Mouse (Mus musculus): ENCODE measurements at regions not wholly inside any gene's neighbourhood (a gene's known extent, or its start where the extent isn't known, plus 50 kb on each side); places are given as distances from the start of the nearest gene placed in this dataset.

DNA sequence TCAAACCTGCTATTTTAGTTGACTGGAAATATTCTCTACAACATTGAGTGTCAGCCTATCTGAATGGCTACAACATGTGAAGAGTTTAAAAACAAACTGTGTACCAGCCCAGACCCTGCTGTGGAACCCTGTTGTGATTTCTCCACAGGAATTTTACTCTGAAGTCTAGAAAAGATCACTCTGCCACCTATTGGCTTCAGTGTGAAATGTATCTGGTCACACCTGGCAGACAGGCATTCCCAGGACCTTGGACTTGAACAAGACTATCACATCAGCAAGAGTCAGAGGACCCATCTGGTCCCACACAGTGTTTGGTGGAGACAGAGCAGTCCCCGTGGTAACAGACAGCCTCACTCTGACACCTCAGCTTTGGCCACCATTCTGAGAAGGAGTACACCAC, 311.3 kb upstream of the Runx1 start:
- peaks cover 58% of the 10 kb centered on the region for H3K27me3 ChIP-seq (replicated peaks)
- 36% methylated on average over 1 of the region's 1 CpGs for WGBS
- H3K4me1 ChIP-seq (replicated peaks): no peaks in the 10 kb centered on the region

DNA sequence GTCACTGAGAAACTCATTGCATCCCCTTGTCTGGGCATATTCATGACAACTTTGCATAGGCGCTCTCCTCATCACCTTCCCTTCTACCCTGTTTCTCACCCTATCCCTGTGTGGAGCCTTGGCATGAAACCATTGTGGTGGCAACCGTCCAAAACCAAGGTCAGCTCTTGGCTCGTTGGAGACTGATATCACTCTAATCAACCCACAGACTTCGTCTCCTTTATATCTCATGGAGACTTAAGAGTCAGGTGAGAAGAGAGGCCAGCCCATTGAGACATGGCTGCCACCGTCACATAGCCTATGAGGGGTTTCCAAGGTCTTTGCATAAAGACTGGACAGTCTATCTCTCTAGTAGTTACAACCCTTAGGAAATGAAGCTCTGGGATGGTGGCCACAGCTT, 305.5 kb upstream of the Runx1 start:
- H3K27me3 ChIP-seq (replicated peaks): peaks cover 41% of the 10 kb centered on the region
- H3K4me3 ChIP-seq: no peak overlapping the region
- H3K27ac ChIP-seq (ENCODE audit: poor library complexity, severe bottlenecking): no peak overlapping the region
- H3K9me3 ChIP-seq (replicated peaks): no peaks in the 10 kb centered on the region
- no peaks in the 10 kb centered on the region for H3K36me3 ChIP-seq
- no peaks in the 10 kb centered on the region; the same call in 1 of the 2 replicates for H3K4me1 ChIP-seq (replicated peaks)
- 66% methylated on average over 5 of the region's 5 CpGs for WGBS
- no peak for ATAC-seq (ENCODE audit: insufficient number of reproducible peaks, low FRiP score)
- no peak overlapping the region for H3K9ac ChIP-seq
- no peak overlapping the region for H3K4me2 ChIP-seq

More for the DNA sequence above, 311.3 kb upstream of the Runx1 start:
- Histone ChIP-seq H3K4me2 (no peak overlapping the region), H3K4me3 (no peak overlapping the region), H3K36me3 (no peaks in the 10 kb centered on the region), H3K9me3 (replicated peaks) (no peaks in the 10 kb centered on the region), H3K9ac (no peak overlapping the region), H3K27ac (ENCODE audit: poor library complexity, severe bottlenecking) (no peak overlapping the region)
- ATAC-seq (ENCODE audit: insufficient number of reproducible peaks, low FRiP score): no peak

DNA sequence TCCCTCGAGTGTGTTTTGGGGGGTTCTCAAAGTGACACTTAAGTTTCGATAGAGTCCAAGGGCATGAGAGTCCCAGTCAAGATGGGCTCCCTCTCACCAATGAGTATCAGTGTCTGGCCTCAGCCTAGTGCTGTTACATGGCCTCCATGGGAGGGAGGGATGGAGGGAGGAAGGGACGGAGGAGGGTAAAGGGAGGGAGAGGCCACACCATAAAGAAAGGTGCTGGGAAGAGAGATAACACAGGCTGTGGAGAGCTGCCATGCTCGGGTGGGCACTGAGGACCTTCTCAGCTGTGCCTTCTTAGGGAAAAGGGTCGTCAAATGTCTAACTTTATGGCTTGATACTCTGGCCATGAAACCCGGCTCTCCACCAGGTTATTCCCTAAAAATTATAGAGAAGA, 304.7 kb upstream of the Runx1 start:
- H3K36me3 ChIP-seq: no peaks in the 10 kb centered on the region
- no peak overlapping the region for H3K4me3 ChIP-seq
- peaks cover 38% of the 10 kb centered on the region for H3K27me3 ChIP-seq (replicated peaks)
- no peaks in the 10 kb centered on the region; the same call in 1 of the 2 replicates for H3K4me1 ChIP-seq (replicated peaks)
- WGBS: 77% methylated on average over 6 of the region's 6 CpGs
- no peaks in the 10 kb centered on the region for H3K9me3 ChIP-seq (replicated peaks)
- H3K4me2 ChIP-seq: no peak overlapping the region
- no peak overlapping the region for H3K9ac ChIP-seq
- H3K27ac ChIP-seq (ENCODE audit: poor library complexity, severe bottlenecking): no peak overlapping the region
- peak; percentile 49; the same call in 1 of the 2 replicates for ATAC-seq (ENCODE audit: insufficient number of reproducible peaks, low FRiP score)

DNA sequence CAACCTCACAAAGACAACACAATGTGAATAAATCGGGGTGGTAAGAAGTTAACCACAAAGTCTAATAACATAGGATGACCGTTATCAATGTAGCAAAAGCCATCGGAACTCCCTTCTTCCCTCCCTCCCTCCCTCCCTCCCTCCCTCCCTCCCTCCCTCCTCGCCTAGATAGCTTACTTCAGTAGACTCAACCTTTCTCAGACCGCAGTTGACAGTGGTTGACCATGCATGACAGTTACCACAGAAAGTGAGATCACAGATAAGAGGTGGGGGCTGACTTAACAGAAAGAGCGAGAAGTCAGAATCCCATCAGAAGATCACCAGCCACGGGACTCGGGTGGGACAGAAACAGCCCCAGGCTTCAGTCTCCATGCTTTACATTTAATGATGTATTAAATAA, 297.8 kb upstream of the Runx1 start:
- Histone ChIP-seq H3K9me3 (replicated peaks) (no peaks in the 10 kb centered on the region), H3K4me3 (no peak overlapping the region), H3K36me3 (no peaks in the 10 kb centered on the region), H3K4me2 (no peak overlapping the region), H3K4me1 (replicated peaks) (no peaks in the 10 kb centered on the region), H3K27ac (ENCODE audit: poor library complexity, severe bottlenecking) (no peak overlapping the region), H3K9ac (no peak overlapping the region), H3K27me3 (replicated peaks) (peaks cover 19% of the 10 kb centered on the region)
- 74% methylated on average over 7 of the region's 8 CpGs for WGBS
- no peak; the same call in 1 of the 2 replicates for ATAC-seq (ENCODE audit: insufficient number of reproducible peaks, low FRiP score)

DNA sequence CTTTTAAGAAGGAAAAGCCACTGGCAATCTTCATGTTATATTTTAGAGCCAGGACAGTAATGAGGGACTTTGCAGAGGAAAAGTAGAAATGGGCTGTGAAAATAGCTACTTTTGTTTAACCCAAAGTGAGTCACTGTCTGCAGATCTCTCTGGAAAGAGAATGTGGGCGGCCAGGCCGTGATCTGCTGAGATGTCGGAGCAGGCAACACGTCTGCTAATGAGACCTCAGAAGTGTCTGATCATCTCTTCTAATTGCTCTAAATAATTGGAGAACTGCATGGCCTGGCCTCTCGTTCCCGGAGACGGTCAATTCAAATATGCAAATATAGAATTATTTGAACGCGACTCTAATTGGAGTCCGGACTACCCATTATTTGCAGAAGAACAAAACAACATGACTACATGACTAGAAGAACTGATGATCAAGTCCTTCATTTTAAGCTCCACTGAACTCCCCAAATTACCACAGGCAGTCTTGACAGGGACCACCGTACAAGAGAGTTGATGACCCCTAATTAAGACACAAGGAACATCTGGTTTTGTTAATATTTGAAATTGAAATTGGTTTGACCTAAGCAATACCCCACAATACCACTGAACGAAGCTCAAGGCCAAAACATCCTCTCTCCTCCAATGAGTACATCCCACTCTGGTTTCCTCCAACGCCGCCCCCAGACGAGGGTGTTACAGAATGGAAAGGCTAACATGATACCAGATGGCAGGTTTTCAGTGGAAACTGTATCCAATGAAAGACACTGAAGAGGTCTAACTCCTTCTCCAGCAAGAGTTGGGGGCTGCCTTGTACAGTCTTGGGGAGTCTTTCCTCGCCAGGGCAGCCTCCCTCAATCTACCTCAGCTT, 290.4 kb upstream of the Runx1 start:
- 89% methylated on average over 16 of the region's 16 CpGs for WGBS
- ATAC-seq (ENCODE audit: insufficient number of reproducible peaks, low FRiP score): no peak
- Histone ChIP-seq H3K36me3 (no peaks in the 10 kb centered on the region), H3K9ac (no peak overlapping the region), H3K4me3 (no peak overlapping the region), H3K9me3 (replicated peaks) (no peaks in the 10 kb centered on the region), H3K4me1 (replicated peaks) (no peaks in the 10 kb centered on the region), H3K4me2 (no peak overlapping the region), H3K27ac (ENCODE audit: poor library complexity, severe bottlenecking) (no peak overlapping the region), H3K27me3 (replicated peaks) (peaks cover 16% of the 10 kb centered on the region)

DNA sequence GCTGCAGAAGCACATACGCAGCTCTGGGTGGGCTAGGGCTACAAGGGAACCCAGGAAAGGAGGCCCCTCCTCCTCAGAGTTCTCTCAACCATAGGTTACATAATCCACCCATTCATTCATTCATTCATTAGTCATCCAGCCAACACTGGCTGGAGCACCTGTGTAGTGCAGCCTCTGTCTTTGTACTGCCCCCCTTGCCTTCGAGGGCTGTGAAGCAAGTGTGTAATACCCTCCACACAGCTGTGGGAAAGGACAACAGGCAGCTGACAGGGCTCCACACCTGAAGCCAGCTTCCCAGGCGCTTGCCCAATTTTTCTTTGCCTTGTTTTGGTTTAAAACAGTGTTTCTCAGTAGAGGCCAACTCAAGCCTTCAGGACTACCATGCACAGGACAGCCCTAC, 285.0 kb upstream of the Runx1 start:
- H3K36me3 ChIP-seq: no peaks in the 10 kb centered on the region
- H3K9me3 ChIP-seq (replicated peaks): peaks cover 4% of the 10 kb centered on the region; the same call in 1 of the 2 replicates
- 87% methylated on average over 3 of the region's 3 CpGs for WGBS
- no peak overlapping the region for H3K4me2 ChIP-seq
- no peak overlapping the region for H3K4me3 ChIP-seq
- H3K4me1 ChIP-seq (replicated peaks): peaks cover 11% of the 10 kb centered on the region
- no peak overlapping the region for H3K9ac ChIP-seq
- H3K27me3 ChIP-seq (replicated peaks): peaks cover 9% of the 10 kb centered on the region
- no peak for ATAC-seq (ENCODE audit: insufficient number of reproducible peaks, low FRiP score)
- no peak overlapping the region for H3K27ac ChIP-seq (ENCODE audit: poor library complexity, severe bottlenecking)

DNA sequence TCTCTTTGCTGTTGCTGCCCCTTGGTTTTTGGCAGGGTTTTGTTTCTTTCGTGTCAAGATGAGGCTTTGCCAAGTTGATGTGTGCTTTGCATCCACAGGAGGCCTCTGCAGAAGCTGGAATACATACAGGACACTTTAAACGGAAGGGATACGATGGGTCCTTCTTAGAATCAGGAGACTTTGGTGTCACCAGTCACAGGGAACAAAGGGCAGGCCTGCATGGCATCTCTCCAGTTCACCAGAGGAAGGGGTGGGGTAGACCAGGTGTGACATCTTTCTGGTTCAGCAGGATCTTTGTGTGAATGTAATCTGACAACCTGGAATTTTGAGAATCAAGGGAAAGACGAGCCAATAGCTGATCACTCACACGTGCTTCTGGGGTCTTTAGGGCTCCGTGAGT, 284.5 kb upstream of the Runx1 start:
- Histone ChIP-seq H3K27me3 (replicated peaks) (peaks cover 10% of the 10 kb centered on the region), H3K36me3 (no peaks in the 10 kb centered on the region), H3K27ac (ENCODE audit: poor library complexity, severe bottlenecking) (no peak overlapping the region), H3K9me3 (replicated peaks) (peaks cover 4% of the 10 kb centered on the region; the same call in 1 of the 2 replicates), H3K4me3 (no peak overlapping the region), H3K4me2 (no peak overlapping the region), H3K4me1 (replicated peaks) (peaks cover 11% of the 10 kb centered on the region), H3K9ac (no peak overlapping the region)
- ATAC-seq (ENCODE audit: insufficient number of reproducible peaks, low FRiP score): no peak
- 83% methylated on average over 6 of the region's 6 CpGs for WGBS

DNA sequence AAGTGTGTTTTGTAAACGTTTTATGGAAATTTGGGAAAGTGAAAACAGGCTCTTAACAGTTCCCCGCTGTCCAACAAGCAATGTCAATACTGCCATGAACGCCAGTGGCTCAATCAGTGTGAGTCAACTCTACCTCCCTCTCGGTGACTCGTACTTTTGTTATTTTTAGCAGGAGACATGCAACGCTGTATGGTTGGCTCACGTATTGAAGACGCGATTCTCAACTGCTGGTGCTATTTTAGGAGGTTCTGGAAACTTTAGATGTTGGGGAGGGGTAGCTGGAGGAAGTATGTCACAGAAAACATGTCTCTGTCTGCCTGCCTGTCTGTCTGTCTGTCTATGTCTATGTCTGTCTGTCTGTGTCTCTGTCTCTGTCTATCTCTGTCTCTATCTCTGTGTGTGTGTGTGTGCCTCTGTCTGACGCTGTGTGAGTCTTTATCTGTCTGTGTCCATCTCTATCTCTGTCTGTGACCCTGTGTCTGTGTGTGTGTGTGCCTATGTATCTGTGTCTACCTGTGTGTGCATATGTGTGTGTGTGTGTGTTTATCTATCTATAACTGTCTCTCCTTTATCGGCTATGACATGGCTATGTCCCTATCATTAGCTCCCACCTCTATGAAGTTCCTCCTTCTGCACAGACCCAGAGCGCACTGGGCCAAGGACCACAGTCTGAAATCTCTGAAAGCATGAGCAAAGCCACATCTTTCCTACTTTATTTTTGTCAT, 283.9 kb upstream of the Runx1 start:
- Histone ChIP-seq H3K9ac (no peak overlapping the region), H3K36me3 (no peaks in the 10 kb centered on the region), H3K4me1 (replicated peaks) (peaks cover 11% of the 10 kb centered on the region), H3K4me2 (peak overlapping the region; percentile 41), H3K27me3 (replicated peaks) (peaks cover 11% of the 10 kb centered on the region), H3K9me3 (replicated peaks) (peaks cover 4% of the 10 kb centered on the region; the same call in 1 of the 2 replicates), H3K27ac (ENCODE audit: poor library complexity, severe bottlenecking) (0 out of 2 replicates have a peak overlapping the region, but pooled peaks have one; percentile 31), H3K4me3 (no peak overlapping the region)
- 38% methylated on average over 12 of the region's 12 CpGs for WGBS
- ATAC-seq (ENCODE audit: insufficient number of reproducible peaks, low FRiP score): no peak

DNA sequence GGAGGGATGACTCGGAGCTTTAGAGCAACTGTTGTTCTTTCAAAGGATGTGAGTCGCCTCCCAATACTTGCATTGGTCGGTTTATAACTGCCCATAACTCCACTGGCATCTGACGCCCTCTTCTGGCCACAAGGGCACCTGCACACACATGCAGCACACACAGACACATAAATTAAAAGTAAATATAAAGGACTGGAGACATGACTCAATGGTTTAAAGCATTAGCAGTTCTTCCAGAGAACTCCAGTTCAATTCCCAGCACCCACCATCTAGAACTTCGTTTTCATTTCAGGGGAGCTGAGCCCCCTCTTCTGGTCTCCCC, 281.5 kb upstream of the Runx1 start:
- no peak for ATAC-seq (ENCODE audit: insufficient number of reproducible peaks, low FRiP score)
- no peak overlapping the region for H3K9ac ChIP-seq
- 0 out of 2 replicates have a peak, but pooled peaks cover 5% of the 10 kb centered on the region for H3K27me3 ChIP-seq (replicated peaks)
- peaks cover 4% of the 10 kb centered on the region; the same call in 1 of the 2 replicates for H3K9me3 ChIP-seq (replicated peaks)
- peaks cover 11% of the 10 kb centered on the region for H3K4me1 ChIP-seq (replicated peaks)
- 81% methylated on average over 5 of the region's 5 CpGs for WGBS
- H3K4me3 ChIP-seq: no peak overlapping the region
- no peak overlapping the region for H3K4me2 ChIP-seq
- H3K27ac ChIP-seq (ENCODE audit: poor library complexity, severe bottlenecking): no peak overlapping the region
- H3K36me3 ChIP-seq: no peaks in the 10 kb centered on the region

DNA sequence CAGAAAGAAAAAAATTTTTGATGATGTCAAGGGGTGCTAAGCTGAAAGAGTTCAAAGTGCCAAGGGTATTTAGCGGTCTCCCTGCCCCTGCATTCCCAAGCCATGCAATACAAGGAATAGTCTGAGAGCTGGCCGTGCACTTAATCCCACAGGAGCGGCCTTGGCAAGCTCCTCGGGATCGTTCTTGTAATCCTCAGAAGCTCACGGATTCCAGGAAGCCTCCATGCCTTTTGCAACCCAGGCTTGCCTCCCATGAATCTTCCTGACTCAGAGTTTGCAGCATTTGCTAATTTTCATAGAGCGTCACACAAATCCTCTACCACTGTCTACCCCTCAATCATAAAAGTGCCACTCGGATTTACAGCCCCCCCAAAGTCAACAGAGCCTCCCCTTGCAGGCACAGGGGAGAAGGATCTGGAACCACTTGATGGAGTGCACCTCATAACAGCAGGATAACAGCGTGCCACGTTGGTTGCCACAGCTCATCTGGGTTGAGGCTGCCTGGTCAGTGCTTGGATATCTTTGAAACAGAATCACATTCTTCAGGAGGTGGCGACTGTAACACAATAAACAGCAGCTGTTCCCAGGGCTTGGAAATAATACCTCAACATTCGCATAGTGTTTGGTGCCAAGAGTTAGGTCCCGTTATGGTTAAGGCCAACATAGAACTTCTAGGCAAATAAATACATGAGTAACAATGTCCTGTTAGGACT, 281.0 kb upstream of the Runx1 start:
- Histone ChIP-seq H3K4me3 (no peak overlapping the region), H3K36me3 (no peaks in the 10 kb centered on the region), H3K9me3 (replicated peaks) (peaks cover 4% of the 10 kb centered on the region; the same call in 1 of the 2 replicates), H3K4me1 (replicated peaks) (peaks cover 11% of the 10 kb centered on the region), H3K27ac (ENCODE audit: poor library complexity, severe bottlenecking) (no peak overlapping the region), H3K9ac (no peak overlapping the region), H3K4me2 (no peak overlapping the region), H3K27me3 (replicated peaks) (0 out of 2 replicates have a peak, but pooled peaks cover 5% of the 10 kb centered on the region)
- 78% methylated on average over 13 of the region's 13 CpGs for WGBS
- no peak for ATAC-seq (ENCODE audit: insufficient number of reproducible peaks, low FRiP score)

DNA sequence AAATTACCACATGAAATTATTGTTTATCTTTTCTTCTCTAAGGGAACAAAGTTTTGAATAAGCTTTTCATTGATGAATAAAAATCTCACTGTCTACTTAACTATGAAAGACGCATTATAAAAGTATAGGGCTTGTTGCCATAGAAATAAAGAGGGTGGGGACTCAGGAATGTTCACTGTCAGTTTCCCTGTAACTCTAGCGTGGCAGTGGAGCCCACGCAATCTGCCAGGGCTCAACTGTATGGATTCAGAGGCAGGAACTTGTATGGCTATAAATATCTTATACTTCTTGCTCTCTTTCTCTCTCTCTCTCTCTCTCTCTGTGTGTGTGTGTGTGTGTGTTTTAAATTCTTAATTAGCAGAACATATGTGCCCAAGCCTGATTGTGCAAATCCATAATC, 276.2 kb upstream of the Runx1 start:
- Histone ChIP-seq H3K9ac (no peak overlapping the region), H3K9me3 (replicated peaks) (no peaks in the 10 kb centered on the region), H3K27ac (ENCODE audit: poor library complexity, severe bottlenecking) (no peak overlapping the region), H3K4me1 (replicated peaks) (no peaks in the 10 kb centered on the region), H3K36me3 (no peaks in the 10 kb centered on the region), H3K4me3 (no peak overlapping the region), H3K27me3 (replicated peaks) (0 out of 2 replicates have a peak, but pooled peaks cover 5% of the 10 kb centered on the region), H3K4me2 (no peak overlapping the region)
- no peak for ATAC-seq (ENCODE audit: insufficient number of reproducible peaks, low FRiP score)
- 55% methylated on average over 3 of the region's 3 CpGs for WGBS

Measured in heart, embryonic 12.5 days (tissue).